Mouse (Mus musculus) hindlimb bud, embryonic 11.5 days (tissue): ENCODE measurements around the gene Spsb1.
A peak's percentile ranks its signal among the peaks of the same experiment; 100 is the strongest.

Experiments used
- DNase-seq: peaks from one replicate; pipeline ENCODE4 v3.0.0-alpha.2; 2012; ENCODE audit warnings: low read depth, low spot score; ENCODE audit errors: extremely low spot score

Spsb1 gene

GRCm38 (mm10) chr4:149920886-149921285 lies 34.0 kb downstream of the Spsb1 start:
- DNase-seq, result no peak

GRCm38 (mm10) chr4:149918455-149919070 lies 36.3 kb downstream of the Spsb1 start:
- no peak for DNase-seq

- DNase-seq, result no peak
Observed at GRCm38 (mm10) chr4:149916831-149917230, 38.0 kb downstream of the Spsb1 start.

GRCm38 (mm10) chr4:149913709-149914370 lies 41.0 kb downstream of the Spsb1 start:
- no peak for DNase-seq

GRCm38 (mm10) chr4:149912451-149912850 lies 42.4 kb downstream of the Spsb1 start:
- DNase-seq, result no peak

GRCm38 (mm10) chr4:149910558-149910957 lies 44.3 kb downstream of the Spsb1 start:
- no peak for DNase-seq

GRCm38 (mm10) chr4:149909551-149909950 lies 45.3 kb downstream of the Spsb1 start:
- DNase-seq, result no peak

GRCm38 (mm10) chr4:149908923-149909322 lies 45.9 kb downstream of the Spsb1 start:
- DNase-seq, result no peak

GRCm38 (mm10) chr4:149907656-149908055 lies 47.2 kb downstream of the Spsb1 start:
- no peak for DNase-seq

GRCm38 (mm10) chr4:149906921-149907320 lies 47.9 kb downstream of the Spsb1 start:
- no peak for DNase-seq

GRCm38 (mm10) chr4:149905302-149905974 lies 49.4 kb downstream of the Spsb1 start:
- DNase-seq, result no peak

GRCm38 (mm10) chr4:149903026-149903425 lies 51.8 kb downstream of the Spsb1 start:
- DNase-seq, result no peak

GRCm38 (mm10) chr4:149901349-149901782 lies 53.5 kb downstream of the Spsb1 start:
- no peak for DNase-seq

GRCm38 (mm10) chr4:149897661-149898260 lies 57.1 kb downstream of the Spsb1 start:
- no peak for DNase-seq

GRCm38 (mm10) chr4:149896024-149896538 lies 58.8 kb downstream of the Spsb1 start:
- no peak for DNase-seq

GRCm38 (mm10) chr4:149895226-149895625 lies 59.6 kb downstream of the Spsb1 start:
- no peak for DNase-seq

GRCm38 (mm10) chr4:149894300-149894699 lies 60.5 kb downstream of the Spsb1 start:
- no peak for DNase-seq

GRCm38 (mm10) chr4:149893611-149894151 lies 61.2 kb downstream of the Spsb1 start:
- DNase-seq, result peak; percentile 98

- DNase-seq, result no peak
Observed at GRCm38 (mm10) chr4:149891172-149891960, 63.5 kb downstream of the Spsb1 start.

- DNase-seq, result no peak
Observed at GRCm38 (mm10) chr4:149890551-149890950, 64.3 kb downstream of the Spsb1 start.
